Mouse (Mus musculus): ENCODE results near the gene Sbk3.

The Sbk3 gene

DNA sequence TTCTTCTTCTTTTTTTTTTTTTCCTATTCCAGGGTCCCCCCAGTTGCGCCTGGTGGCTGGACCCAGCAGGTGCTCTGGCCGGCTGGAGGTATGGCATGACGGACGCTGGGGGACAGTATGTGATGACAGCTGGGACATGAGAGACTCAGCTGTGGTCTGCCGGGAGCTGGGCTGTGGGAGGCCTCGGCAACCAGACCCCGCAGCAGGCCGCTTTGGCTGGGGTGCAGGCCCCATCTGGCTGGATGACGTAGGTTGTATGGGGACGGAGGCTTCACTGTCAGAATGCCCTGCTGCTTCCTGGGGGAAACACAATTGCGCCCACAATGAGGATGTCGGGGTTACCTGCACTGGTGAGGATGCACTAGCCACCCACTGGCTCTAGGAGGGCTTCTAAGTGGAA lies 37.9 kb downstream of the Sbk3 start:
- DNase-seq (ENCODE audit: low spot score in 2 of 2) = no peak

DNA sequence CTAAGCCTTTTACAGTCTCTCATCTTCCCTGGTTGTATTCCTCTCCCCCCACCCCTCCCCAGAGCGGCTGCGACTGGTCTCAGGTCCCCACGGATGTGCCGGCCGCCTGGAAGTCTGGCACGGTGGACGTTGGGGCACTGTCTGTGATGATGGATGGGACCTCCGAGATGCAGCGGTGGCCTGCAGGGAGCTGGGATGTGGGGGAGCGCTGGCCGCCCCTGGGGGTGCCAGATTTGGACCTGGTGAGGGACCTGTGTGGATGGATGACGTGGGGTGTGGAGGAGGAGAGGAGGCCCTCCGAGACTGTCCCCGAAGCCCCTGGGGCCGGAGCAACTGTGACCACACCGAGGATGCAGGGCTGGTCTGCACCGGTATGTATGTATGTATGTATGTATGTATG lies 42.6 kb downstream of the Sbk3 start:
- no peak for DNase-seq (ENCODE audit: low spot score in 2 of 2)

- DNase-seq (ENCODE audit: low spot score in 2 of 2) = no peak
Observed at GRCm38 (mm10) chr7:4927711-4928110, 43.3 kb downstream of the Sbk3 start.

DNA sequence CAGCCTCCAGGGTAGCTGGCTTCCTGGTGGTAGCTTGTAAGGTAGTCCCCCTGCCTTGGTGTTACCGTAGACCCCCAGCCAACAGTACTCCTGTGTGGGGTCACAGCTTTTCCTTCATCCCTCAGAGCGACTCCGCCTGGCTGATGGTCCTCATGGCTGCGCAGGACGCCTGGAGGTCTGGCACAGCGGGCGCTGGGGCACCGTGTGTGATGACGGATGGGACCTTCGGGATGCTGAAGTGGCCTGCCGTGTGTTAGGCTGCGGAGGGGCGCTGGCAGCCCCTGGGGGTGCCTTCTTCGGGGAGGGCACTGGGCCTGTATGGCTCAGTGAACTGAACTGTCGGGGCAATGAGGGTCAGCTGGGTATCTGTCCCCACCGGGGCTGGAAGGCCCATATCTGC lies 44.1 kb downstream of the Sbk3 start:
- no peak for DNase-seq (ENCODE audit: low spot score in 2 of 2)

GRCm38 (mm10) chr7:4925441-4926381 lies 45.3 kb downstream of the Sbk3 start, which contains the start of gene Ssc5d:
Ssc5d (plus strand) TSS chr7:4925785.
- no peak for DNase-seq (ENCODE audit: low spot score in 2 of 2)

- no peak for DNase-seq (ENCODE audit: low spot score in 2 of 2)
Observed at GRCm38 (mm10) chr7:4924891-4925301, 46.1 kb downstream of the Sbk3 start.

- DNase-seq (ENCODE audit: low spot score in 2 of 2) = no peak
Observed at GRCm38 (mm10) chr7:4924483-4924882, 46.5 kb downstream of the Sbk3 start.

- DNase-seq (ENCODE audit: low spot score in 2 of 2) = no peak
Observed at GRCm38 (mm10) chr7:4923586-4924364, 47.2 kb downstream of the Sbk3 start.

DNA sequence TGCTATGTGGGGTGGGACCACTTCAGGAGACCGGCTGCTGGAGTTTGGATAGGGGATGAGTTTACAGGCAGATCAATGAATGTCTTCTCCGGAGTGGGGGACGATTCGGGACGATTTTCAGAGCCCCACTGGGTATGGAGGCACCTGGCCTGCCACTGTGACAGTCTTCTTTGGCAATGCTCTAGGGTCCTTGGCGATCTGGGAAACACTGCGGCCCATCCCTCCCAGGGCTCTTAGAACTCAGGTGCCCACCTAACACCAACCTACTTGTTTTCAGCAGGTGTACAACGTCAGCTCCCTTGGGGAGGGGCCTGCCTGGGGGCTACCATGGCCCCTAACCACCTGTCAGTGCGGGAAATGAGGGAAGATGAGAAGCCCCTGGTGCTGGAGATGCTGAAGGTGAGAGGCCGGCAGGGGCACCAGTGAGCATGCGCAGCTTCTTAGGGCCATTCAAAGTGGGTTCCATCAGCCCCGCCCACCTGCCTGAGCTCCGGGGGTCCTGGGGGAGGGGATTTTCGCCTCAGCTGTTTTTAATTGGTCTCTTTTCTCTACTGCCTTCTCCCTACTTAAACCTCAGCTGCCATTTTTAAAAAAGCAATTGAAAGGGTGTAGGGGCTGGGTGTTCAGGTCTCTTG lies 47.9 kb downstream of the Sbk3 start:
- DNase-seq (ENCODE audit: low spot score in 2 of 2) = no peak

- DNase-seq (ENCODE audit: low spot score in 2 of 2) = no peak
Observed at GRCm38 (mm10) chr7:4922508-4922907, 48.5 kb downstream of the Sbk3 start.

- no peak for DNase-seq (ENCODE audit: low spot score in 2 of 2)
Observed at GRCm38 (mm10) chr7:4921824-4922482, 49.0 kb downstream of the Sbk3 start, which contains the start of gene Nat14. Nat14 (plus strand) TSS chr7:4922028.

DNA sequence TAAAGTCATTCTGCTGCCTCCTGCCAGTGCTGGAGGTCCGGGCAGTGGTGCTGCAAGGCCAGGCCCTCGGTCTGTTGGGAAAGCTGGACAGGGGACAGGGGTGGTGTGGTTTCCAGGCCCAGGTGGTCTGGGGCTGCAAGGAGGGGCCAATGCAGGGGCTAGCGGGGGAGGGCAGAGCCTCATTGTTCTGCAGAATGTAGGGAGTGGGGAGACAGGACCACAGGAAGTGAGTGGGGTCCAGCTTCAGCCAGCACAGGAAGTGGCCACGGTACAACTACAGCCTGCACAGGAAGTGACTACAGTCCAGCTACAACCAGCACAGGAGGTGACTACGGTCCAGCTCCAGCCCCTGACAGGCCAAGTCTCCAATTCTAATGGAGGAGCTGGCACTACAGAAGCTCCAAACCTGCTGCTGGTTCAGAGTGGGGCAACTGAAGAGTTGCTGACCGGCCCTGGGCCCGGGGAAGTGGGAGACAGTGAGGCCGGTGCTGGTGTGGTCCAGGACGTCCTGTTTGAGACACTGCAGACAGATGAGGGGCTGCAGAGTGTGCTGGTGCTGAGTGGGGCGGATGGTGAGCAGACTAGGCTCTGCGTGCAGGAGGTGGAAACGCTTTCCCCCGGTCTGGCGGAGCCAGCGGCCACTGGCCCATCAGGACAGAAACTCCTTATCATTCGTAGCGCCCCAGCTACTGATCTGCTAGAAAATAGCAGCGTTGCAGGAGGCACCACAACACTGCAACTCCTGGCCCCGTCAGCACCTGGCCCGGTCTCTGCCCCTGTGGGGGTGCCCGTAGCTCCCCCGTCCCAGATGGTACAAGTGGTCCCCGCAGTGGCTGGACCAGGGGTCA lies 49.8 kb downstream of the Sbk3 start:
- no peak for DNase-seq (ENCODE audit: low spot score in 2 of 2)

GRCm38 (mm10) chr7:4920496-4920895 lies 50.5 kb downstream of the Sbk3 start:
- no peak for DNase-seq (ENCODE audit: low spot score in 2 of 2)

GRCm38 (mm10) chr7:4919971-4920370 lies 51.0 kb downstream of the Sbk3 start:
- DNase-seq (ENCODE audit: low spot score in 2 of 2) = no peak

- DNase-seq (ENCODE audit: low spot score in 2 of 2) = no peak
Observed at GRCm38 (mm10) chr7:4919096-4919495, 51.9 kb downstream of the Sbk3 start.

DNA sequence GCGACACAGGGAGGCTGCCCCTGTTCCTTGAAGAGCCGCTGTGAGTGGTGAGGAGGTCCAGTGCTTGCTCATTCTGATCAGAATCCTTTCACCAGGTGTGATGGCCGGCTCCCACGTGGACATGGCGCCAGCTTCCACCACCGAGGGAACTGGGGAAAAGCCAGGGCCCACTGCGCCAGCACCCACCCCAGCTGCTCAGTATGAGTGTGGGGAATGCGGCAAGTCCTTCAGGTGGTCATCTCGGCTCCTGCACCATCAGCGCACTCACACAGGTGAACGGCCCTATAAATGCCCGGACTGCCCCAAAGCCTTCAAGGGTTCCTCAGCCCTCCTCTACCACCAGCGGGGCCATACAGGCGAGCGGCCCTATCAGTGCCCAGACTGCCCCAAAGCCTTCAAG lies 52.3 kb downstream of the Sbk3 start:
- DNase-seq (ENCODE audit: low spot score in 2 of 2) = no peak

DNA sequence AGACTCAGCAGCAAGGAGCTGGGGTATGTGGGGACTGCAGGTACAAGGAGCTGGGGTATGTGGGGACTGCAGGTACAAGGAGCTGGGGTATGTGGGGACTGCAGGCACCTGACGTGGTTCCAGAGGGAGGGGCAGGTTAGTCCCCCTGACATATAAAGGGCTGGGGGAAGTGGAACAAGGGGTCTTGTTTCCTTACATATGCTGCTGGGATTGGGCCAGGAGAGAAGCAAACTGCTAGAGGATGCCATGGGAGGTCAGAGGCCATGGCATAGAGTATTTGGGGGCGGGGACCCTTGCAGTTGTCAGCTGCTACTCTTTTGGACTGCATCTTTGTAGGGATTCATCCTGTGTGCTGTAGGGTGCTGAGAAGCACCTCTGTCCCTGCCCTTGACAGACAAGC lies 53.5 kb downstream of the Sbk3 start:
- no peak for DNase-seq (ENCODE audit: low spot score in 2 of 2)

- DNase-seq (ENCODE audit: low spot score in 2 of 2) = peak in 1 of 2 experiments; percentile 22
Observed at GRCm38 (mm10) chr7:4915669-4916416, 55.1 kb downstream of the Sbk3 start.
